Mouse (Mus musculus) granulocyte monocyte progenitor cell, adult 5-6 weeks (primary cell): Measurements from ENCODE around the gene Arih1. TPM values are rescaled to one million over a fixed set of nuclear protein-coding genes. Genes with fewer than 3 reads are reported as not detected.
A peak's percentile ranks its signal among the peaks of the same experiment; 100 is the strongest.

Experiments used
- ATAC-seq: replicated peaks from 2 replicates; pipeline ENCODE4 v1.8.0; 2016; ENCODE audit warnings: mild to moderate bottlenecking, moderate TSS enrichment, inconsistent platforms; ENCODE audit not compliant: poor library complexity, severe bottlenecking
- total RNA-seq, 2 experiments: library from RNA; stranded (forward) in 1 of 2; stranded (reverse) in 1 of 2; fragments of 200-712, 200-1000 nt in 1 of 2; fragments of >200 nt in 1 of 2; fragmentation: Nextera tagmentation in 1 of 2; gene quantifications; 2 replicates each; pipeline ENCODE4 v1.2.3; 2014 to 2017

Gene Arih1
- total RNA-seq (2014; fragmentation: Nextera tagmentation) (70.9 and 79.7 TPM in 2 replicates), total RNA-seq (2017) (59.9 and 89.5 TPM in 2 replicates)

DNA sequence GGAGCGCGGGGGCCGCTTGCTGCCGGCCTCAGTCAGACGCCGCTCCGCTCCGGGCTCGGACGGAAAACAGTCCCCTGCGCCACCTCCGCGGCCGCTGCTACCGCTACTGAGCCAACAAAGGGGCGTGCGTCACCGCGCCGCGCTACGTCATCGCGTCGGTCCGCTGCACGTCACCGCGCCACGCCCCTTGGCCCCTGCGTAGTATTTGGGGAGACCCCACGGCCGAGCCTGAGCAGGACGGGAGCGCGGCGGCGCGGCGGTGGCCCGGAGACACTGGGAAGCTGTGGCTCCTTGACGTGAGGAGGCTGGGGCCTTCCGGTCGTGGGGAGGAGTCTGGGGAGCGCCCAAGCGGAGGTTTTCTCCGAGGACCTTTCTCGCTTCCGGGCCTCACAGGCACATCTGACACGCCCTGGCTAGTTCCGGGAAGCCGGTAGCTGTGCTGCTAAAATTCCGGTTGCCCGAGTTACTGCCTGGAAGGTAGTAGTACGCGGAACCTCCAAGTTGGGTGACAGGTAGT lies at the start of gene Arih1:
TSS of gene Arih1 (minus strand) at position 70 of the 517 bp plus-strand sequence.
- peak; percentile 88 for ATAC-seq

DNA sequence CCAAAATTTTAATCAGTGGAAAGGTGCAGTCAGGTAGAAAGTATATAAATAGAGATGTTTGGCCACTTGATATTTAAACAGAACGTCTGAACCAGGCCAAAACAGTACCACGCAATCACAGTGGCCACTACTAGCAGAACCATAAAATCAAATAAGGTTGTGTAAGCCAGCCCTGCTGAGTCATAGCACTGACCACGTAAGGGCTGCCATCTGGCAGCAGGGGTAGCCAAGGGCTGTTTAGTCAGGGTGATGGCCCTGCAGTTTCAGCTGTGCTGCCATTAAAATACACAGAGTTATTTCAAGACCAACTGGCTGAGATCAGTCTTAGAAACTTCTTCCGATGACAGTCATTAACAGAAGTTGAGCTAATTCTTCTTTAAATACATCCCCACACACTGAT lies 47.5 kb upstream of the Arih1 start:
- ATAC-seq = peak; percentile 71

DNA sequence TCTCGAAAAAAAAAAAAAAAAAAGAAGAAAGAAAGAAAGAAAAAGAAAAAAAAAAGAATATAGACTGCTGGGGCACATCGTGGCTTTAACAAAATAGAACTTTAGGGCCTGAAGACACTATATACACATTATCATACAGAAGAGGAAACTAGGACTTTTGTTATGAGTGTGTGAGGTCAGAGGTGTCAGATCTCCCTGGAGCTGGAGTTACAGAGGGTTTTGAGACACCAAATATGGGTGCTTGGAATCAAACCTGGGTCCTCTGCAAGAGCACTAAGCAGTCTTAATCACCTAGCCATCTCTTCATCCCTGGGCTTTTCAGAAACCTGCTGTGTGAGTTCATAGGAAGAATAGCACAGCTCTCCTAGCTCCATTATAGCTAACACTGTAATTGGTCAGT lies 47.0 kb upstream of the Arih1 start:
- ATAC-seq = no peak

DNA sequence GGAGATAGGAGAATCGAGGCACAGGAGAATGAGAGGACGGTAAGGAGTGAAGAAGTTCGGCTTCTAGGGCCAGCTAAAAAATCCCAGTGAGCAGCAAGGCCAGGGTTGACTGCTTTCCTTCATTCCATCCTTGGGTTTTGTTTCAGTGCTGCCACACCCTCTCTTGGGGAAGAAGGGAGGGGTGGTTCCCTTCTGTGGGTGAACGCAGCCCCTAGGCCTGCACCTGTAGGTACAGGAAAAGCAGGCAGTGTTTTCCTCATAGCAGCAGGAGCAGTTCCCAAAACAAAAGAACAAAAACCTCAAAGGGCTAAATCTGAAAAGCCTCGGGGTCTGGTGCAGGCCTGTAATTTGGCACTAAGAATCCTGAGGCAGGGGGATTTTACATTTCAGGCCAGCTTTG lies 45.2 kb upstream of the Arih1 start:
- ATAC-seq = no peak

DNA sequence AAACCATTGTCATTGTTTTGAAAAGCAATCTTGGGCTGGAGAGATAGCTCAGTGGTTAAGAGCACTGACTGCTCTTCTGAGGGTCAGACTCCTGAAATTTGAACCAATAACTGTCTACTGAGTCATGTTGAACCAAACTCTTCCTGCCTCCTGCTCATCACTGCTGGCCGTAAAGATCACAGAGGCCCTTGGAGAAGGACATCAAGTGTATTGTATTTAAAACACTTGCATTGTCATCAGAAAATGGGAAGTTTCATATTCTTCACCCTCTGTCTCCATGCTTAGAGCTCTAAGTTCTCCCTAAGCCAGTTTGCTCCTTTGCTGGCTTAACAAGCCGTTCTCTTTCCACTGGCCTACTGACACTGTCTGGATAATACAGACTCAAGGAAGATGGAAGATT lies 41.9 kb upstream of the Arih1 start:
- peak; percentile 40 for ATAC-seq

DNA sequence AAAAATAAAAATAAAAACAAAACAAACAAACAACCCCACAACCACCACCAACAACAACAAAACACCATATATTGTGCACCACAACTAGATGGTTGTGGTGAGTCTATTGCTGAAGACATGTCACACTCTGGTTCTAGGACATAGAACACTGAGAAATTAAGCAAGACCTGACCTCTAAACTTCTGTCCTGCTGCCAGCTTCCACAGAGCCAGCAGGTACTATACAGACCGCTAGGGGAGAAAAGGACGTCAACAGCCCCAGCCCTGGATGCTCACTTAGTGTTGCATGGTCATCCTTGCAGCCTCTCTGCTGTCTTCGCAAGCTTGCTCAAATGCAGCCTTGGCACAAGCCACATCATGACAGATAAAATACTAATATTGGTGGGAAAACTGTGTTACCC lies 41.2 kb upstream of the Arih1 start:
- no peak for ATAC-seq

DNA sequence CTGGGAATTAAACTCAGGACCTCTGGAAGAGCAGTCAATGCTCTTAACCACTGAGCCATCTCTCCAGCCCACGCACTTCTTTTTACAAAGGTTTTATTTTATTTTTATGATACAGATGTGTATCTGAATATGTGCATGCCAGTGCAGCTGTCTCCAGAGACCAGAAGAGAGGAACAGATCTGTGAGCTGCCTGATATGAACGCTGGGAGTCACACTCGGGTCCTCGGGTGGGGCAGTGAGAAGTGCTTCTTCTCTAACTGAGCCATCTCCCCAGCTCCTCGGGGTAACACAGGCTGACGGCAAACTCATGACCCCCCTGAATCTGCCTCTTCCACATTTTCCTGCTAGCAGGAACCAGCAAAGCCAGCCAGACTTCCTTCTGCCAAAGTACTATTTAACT lies 40.3 kb upstream of the Arih1 start:
- no peak for ATAC-seq

DNA sequence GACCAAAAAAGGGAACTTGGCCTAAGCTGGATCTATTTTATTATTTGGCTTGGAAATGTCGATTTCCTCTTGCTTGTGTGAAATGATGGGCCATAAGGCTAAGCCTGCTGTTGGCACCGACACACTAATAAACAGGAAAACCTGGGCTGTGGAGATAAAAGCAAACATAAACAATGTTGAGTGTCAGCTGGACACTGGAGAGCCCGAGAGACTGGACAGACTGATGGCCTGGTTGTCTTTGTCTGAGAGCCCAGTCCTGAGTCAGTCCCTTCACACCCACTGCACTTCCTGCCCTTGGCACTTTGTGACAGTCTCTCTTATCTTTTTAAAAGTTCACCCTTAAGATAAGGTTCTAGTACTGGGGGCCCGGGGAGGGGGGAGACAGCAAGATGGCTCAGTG lies 36.5 kb upstream of the Arih1 start:
- ATAC-seq = no peak

DNA sequence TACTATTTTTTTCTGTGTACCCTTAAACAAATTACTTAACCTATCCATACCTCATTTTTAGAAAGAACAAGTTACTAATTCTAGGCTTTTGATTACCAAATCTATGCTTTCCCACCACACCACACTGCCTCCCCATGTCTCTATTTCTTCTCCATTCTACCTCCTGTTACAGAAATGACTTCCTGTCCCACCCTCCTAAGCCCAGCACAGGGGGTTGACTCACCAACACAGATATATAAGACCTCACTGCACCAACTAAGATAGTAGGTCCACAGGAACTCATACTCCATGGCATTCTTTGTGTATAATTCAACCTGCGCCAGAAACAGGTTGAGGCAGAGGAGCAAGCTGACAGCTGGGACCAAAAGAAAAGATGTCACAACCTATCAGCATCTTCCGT lies 33.0 kb upstream of the Arih1 start:
- ATAC-seq = no peak; the same call in 1 of the 2 replicates

DNA sequence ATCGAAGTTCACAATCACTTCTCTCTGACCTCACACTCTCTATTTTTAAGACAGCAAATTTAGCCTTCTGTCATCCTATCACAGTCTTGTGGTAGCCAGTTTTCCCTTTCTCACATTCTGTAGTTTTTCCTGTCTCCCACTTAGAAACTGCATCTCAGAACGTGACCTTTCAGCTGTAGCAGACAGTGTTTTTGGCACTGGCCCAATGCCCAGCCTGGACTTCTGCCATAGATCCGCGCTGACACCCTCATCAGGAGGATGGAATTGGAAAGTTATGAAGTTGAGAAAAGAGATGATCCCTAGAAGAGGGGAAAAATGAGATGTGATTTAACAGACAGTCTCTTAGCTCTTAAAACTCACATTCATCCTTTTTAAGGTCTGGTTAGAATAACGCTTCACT lies 32.6 kb upstream of the Arih1 start:
- no peak for ATAC-seq

DNA sequence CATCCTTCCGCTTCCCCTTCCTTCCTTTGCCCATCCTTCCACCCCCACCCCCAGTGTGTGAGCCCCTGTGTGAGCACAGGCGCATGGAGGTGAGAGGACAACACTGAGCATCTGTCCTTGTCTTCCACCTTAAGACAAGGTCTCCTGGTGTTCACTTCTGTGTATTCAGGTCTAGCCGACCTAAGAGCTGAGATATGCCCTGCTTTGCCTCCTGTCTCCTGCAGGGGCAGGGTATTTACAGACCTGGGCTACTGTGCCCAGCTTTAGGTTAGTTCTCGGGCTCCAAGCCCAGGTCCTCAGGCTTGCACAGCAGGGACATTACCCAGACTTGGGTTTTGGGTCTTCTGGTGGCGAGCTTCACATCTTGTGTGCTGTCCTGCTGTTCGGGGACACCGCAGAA lies 30.7 kb upstream of the Arih1 start:
- no peak; the same call in 1 of the 2 replicates for ATAC-seq

DNA sequence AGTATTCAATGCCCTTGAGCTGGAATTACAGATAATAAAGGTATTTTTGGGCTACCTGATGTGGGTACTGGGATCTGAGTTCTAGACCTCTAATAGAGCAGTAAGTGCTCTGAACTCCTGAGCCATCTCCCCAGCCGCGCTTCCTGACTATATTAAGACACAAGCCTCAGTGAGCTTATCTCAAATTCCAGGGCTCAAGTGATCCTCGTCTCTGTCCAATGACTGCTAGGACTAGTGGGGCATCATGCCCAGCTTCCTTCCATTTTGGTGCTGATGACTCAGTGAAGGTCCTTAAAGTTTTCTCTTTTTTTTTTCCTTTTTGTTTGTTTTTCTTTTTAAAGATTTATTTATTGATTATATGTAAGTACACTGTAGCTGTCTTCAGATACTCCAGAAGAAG lies 28.7 kb upstream of the Arih1 start:
- no peak for ATAC-seq

DNA sequence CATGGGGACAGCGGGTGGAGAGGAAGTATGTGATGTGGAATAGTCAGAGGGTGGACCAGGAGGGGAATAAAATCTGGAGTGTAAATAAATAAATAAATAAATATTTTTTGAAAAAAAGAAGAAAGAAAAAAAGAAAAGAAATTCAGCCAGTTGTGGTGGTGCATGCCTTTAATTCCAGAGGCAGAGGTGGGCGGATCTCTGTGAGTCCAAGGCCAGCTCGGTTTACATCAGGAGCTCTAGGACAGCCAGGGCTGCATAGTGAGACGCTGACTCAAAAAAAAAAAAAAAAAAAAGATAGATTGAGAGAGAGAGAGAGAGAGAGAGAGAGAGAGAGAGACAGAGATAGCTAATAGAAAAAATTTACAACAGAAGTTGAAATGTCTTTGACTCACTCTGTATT lies 26.0 kb upstream of the Arih1 start:
- ATAC-seq = no peak

DNA sequence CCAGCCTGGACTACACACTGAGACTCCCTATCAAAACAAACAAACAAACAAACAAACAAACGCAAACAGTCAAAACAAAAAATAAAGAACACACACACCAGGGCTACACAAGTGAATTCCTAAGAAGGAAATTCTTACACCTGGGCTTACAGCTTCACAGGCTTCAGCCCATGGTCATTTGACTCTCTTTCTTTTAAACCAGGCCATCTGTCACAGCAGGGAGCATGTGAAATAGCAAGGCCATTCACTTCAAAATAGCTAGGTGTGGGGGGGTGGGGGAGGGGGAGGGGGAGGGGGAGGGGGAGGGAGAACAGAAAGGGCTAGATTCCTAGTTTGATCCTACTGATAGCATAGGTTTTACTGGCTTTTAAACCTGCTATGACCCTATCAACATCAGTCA lies 21.7 kb upstream of the Arih1 start:
- no peak for ATAC-seq

DNA sequence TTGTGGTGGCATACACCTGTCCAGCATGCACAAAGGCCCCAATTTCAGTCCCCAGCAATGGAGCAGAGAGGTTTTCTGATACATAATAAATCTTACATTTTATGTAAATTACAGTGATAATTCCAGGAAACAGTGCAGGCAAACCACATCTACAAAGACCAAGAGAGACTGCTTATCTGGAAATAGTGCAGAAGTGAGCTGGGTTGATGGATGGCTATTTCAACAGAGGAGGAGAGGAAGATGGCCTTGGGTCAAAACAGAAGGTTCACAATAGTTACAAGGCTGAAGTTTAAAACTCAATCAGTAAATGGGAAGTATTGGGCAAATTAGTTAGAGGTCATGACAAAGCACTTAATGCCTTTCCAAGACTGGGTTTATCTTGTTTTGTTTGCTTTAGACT lies 913 bp upstream of the Arih1 start:
- ATAC-seq = no peak

DNA sequence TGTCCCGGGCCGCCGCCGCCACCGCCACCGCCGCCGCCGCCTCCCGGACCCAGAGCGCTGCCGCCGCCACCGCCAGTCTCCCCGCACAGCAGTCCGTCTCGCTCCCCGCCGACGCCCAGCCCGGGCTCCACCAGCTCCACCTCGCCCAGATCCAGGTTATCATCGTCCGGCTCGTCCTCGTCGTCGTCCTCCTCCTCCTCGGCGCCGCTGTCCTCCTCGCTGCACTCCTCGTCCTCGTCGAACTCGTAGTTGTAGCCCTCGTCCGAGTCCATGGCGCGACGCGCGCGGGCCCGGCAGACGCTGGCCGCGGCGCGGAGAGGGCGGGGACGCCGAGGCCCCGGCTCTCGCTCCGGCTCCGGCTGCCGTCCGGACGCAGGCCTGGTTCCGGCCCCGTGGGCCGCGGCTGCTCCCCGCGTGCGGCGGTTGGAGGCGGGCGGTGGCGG lies 321 bp downstream of the Arih1 start:
- no peak for ATAC-seq

DNA sequence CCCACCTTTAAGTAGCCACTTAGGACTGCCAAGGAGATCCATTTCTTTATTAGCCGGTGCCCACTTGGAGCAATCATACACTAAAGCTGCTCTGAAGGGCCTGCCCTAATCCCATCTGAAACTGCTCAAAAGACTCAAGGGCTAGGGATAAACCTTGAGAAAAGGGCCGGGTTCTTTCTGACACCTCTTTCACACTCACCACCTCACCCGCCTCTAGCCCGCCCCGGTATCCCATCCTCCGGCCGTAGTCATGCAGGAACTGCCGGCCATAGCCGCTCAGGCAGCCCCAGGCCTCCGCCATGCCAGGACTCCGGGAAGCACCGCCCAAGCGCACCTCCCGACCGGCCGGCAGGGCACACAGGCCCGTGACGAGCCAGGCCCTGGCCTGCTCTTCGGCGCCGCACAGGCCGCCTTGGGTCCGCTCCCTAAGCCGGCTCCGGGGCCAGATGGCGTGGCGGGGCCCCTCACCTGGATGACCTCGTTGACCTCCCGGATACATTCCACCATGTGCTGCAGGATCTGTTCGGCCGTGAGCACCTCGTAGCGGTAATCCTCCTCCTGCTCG lies 825 bp downstream of the Arih1 start:
- peak; percentile 42 for ATAC-seq

DNA sequence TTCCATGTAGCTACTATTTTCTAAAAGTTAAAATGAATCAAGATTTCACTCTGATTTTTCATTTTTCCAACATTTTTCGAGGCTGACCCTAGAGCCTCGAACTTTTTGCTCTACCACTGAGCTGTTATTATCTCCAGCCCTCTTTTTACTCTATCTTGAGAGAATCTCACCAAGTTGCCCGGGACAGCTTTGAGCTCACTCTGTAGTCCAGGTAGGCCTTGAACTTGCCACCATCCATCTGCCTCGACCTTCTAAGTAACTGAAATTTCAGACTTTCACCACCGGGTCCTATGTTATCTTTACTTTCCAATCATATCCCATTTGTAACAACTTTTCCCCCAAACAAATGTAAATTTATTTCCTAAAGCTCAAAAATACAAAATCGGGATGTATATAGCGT lies 1.7 kb downstream of the Arih1 start:
- no peak for ATAC-seq

DNA sequence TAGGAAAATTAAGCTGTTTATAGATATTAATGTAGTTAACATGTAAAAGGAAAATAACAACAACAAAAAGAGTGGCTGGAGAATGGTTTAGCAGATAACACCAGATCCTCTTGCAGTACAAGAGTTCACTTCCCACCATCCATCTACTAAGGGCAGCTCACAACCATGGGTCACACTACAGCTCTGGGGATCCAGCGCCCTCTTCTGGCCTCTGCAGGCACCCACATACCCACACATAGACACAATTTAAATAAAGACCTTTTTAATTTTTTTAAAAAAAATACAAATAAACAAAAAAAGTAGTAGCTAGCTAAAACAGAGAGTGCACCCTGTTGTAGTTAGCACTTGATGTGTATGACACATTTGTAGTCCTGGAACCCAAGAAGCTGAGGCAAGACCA lies 4.0 kb downstream of the Arih1 start:
- 0 out of 2 replicates have a peak, but pooled peaks have one; percentile 22 for ATAC-seq

DNA sequence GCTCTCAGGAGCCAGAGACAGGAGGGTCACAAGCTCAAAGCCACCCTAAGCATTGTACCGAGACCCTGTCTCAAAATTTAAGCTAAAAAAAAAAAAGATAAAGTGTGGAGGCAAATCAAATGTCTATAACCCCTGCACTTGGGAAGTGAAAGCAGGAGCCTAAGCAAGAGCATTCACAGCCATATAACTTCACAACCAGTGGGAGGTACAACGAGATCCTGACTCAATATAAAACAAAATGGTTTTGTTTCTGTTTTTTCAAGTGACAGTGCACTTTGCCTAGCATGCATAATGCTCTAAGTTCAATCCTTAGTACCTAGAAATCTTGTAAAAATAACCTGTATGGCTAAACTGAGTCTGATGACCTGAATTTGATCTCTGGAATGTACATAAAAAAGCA lies 9.8 kb downstream of the Arih1 start:
- ATAC-seq = peak; percentile 84

DNA sequence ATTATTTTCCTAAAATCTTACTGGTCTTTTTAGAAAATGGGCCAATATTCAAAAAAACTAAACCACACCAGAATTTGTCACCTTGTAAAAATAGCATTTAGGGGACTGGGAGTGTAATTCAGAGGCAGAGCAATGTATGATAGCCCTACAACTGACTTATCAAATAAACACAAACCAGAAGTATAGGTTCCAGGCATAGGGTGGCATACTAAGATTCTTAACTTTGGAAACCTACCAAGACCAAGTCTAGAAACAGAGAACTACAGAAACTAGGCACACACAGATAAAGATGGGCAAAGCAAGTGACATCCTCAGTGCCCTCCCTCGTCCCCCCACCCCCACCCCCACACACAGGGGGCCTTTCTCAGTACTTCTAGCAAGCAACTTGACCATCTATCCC lies 11.6 kb downstream of the Arih1 start:
- no peak for ATAC-seq

DNA sequence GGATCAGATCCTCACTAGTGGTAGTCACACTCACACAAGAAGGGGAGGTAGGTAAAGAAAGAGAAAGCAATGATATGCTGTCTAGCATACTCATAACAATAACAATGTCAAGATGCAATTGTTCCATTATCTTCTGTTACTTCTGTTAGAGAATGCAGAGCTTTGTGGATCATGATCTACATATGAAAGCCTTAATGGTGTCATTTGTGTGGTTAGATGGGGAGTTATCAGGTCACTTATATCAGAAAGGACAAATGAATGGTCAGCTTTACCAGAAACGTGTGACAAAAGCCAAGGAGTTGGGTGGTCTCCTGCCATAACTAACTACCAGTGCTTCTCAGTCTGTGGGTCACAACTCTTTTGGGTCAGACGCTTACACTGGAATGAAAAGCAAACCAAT lies 13.2 kb downstream of the Arih1 start:
- no peak for ATAC-seq

DNA sequence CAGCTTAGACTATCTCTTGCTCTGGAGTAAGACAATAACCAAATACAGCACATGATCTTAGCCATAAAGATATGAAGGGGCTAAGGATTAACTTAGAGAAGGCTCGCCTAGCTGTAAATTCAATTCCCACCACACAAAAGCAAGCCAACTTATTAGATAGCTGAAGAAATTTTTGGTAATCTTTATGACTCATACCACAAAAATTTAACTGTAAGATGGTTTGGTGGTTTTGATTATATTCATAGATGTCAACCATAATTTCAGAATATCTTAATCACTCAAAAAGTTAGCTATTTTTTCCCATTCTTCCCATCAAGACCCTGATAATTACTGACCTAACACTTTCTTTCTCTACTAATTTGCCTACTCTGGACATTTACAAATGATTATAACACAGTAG lies 17.0 kb downstream of the Arih1 start:
- no peak for ATAC-seq
